In genomic region chr6:34493327-34494095, GRCm38 (mm10) we compare ENCODE assay signal across 11 mouse cellular contexts. TPM values are rescaled to one million over a fixed set of nuclear protein-coding genes. Genes with fewer than 3 reads are reported as not detected.
A peak's percentile ranks its signal among the peaks of the same experiment; 100 is the strongest.
DNase-seq lines count a peak whose midpoint lies in the region; ATAC-seq lines count a peak whose summit lies in the region.
"Had no signal": no experiment of that assay in that cellular context is flagged by ENCODE, and none has a peak within 500 bp of the region (broad histone marks: within the 10 kb centered on the region; RNA-seq: fewer than 3 reads in every experiment).

No protein-coding gene starts in this region.

- no peak overlapping the region for H3K9ac ChIP-seq in kidney, embryonic 14.5 days (ENCODE audit: low read depth, low read length)

- peak; percentile 51; the same call in 1 of the 2 replicates for ATAC-seq in kidney, embryonic 14.5 days (ENCODE audit: low FRiP score, low TSS enrichment)
- 0 out of 2 replicates have a peak, but pooled peaks have one; percentile 21 for ATAC-seq in erythroblast, adult 5-6 weeks (replicated peaks; ENCODE audit: low FRiP score, poor library complexity, severe bottlenecking)
- ATAC-seq: forebrain, embryonic 16.5 days had no signal

- no peaks in the 10 kb centered on the region for H3K9me3 ChIP-seq in kidney, embryonic 14.5 days (ENCODE audit: control insufficient read depth, low read length)

- peaks cover 19% of the 10 kb centered on the region for H3K4me1 ChIP-seq in kidney, embryonic 14.5 days (ENCODE audit: control insufficient read depth, insufficient read depth, low read length)

- H3K36me3 ChIP-seq in kidney, embryonic 14.5 days (ENCODE audit: control insufficient read depth, insufficient read depth, low read length) = peaks cover under 1% of the 10 kb centered on the region; the same call in 1 of the 2 replicates

- no peak overlapping the region for H3K4me2 ChIP-seq in kidney, embryonic 14.5 days (replicated peaks; ENCODE audit: low read depth, low read length)

- no peak overlapping the region for H3K4me3 ChIP-seq in kidney, embryonic 14.5 days (ENCODE audit: low read length)
- H3K4me3 ChIP-seq: heart, adult 2 months had no signal

- intact Hi-C loops in heart, postnatal 36 days (cut with DNase I) = no loop called here

- no peaks in the 10 kb centered on the region for H3K27me3 ChIP-seq in kidney, embryonic 14.5 days (ENCODE audit: control insufficient read depth, insufficient read depth, low read length)

- H3K27ac ChIP-seq in kidney, embryonic 14.5 days (ENCODE audit: low read depth, low read length) = 0 out of 2 replicates have a peak overlapping the region, but pooled peaks have one; percentile 26
- H3K27ac ChIP-seq: heart, adult 2 months had no signal

- no peak for DNase-seq in kidney, postnatal 36 days
- DNase-seq in testis, postnatal 14 days (ENCODE audit: low spot score) = peak; percentile 50
- no peak for DNase-seq in testis, postnatal 10 days (ENCODE audit: low spot score)
- DNase-seq in thymus, adult 18-20 months = no peak
- DNase-seq in heart, postnatal 36 days = no peak
- DNase-seq: cerebellum, postnatal 36 days; heart, adult 2 months; left cerebral cortex, postnatal 4 days had no signal

- WGBS in kidney, embryonic 14.5 days = 63% methylated on average over 21 of the region's 21 CpGs

RNA-seq across cellular contexts. Expression of gene Bpgm, which starts 17.5 kb away (rescaled TPM):
- 32.3 and 42.3 TPM in 2 replicates for polyA plus RNA-seq in kidney, embryonic 14.5 days (2014; fragmentation: Nextera tagmentation; extraction: Ambion mirVana)
- 601 and 720 TPM in 2 replicates for total RNA-seq in erythroblast, adult 5-6 weeks (2015; ENCODE audit: low replicate concordance)
- 1,621 and 2,086 TPM in 2 replicates for total RNA-seq in erythroblast, adult 5-6 weeks (2017; ENCODE audit: low replicate concordance)
- total RNA-seq in heart, postnatal 36 days (2021) = 10 to 100 TPM; 54.7 to 59.1 TPM

Comparison
In these comparisons a context has a peak if more than half of its experiments do, and no peak if none do; other contexts are left out.
1. RNA of gene Bpgm, which starts 17.5 kb away (total RNA-seq): 601 to 2,086 TPM in erythroblast, adult 5-6 weeks; 54.7 to 59.1 TPM in heart, postnatal 36 days; every median in the first group is over 10 times any median in the second.